Mouse (Mus musculus) testis, postnatal 14 days (tissue): Measurements from ENCODE around the gene 1700021F07Rik.

Experiments
- DNase-seq: peaks from one replicate; pipeline ENCODE4 v3.0.0; 2021; ENCODE audit warnings: low spot score

Gene 1700021F07Rik

DNA sequence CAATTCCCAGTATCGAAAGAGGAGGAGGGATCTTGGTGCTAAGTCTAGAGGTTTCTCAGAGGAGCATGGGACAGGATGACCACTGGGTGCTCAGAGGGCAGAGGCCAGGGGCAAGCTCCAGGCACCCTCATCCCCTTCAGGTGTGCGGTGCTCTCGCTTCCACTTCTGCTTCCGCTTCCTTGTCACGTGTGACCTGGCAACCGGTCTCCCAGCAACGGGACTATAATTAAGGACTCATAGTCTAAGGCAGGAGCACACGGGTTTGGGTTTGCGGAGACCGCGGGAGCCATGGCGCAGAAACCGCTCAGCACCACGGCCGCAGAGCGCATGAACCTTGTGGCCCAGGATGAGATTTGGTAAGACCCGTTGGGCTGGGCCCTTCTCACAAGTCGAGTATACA, at the start of gene 1700021F07Rik:
TSS of gene 1700021F07Rik (plus strand) at position 211 of the 400 bp plus-strand sequence.
- DNase-seq, result no peak

DNA sequence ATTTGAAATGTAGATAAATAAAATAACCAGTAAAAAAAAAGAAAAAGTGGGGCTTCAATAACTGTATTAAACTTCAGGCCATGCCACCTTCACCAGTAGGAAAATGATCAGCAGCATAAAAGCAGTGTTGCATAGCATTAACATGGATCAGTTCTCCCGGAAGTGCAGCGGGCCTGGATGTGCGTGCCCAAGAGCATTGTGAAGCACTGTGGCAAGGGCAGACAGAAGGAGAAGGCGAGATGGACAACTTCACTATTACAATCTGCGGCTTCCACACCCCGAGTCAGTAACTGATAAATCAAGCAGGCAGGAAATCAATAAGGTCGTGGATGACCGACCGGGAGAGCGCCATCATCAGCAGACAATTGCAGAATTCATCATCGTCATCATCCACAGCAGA, 49.2 kb upstream of the 1700021F07Rik start:
- DNase-seq, result no peak

DNA sequence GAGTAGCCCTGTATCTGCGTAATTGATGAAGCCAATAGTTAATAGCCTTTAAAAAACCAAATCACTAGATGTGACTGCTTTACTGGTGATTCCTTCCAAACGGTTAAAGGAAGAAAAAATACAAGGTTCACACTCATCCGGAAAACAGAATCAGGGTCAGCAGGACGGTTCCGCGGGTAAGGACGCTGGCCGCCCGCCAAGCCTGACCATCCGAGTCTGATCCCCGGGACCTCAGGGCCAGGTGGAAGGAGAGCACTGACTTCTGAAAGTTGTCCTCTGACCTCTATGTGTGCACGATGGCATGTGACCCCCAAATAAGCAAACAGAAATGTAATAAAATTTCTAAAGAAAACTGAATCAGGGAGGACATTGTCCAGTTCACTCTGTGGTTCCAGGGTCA, 43.3 kb upstream of the 1700021F07Rik start:
- DNase-seq, result no peak

DNA sequence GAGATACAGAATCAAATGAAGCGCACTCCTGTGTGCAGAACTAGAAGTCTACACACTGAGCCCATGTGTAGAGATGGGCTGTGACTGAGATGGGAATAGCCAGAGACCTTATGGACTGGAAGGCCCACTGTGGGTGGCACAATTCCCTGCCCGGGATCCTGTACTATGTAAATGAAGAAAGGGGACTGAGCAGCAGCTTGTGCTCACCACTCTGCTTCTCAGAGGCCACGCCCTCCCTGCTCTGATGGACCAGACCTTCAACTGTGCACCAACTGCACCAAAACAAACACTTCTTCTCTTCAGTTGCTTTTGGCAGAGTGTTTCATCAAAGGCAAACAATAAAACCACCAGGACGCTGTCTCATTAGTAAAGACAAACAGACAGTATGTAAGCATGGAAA, 37.9 kb upstream of the 1700021F07Rik start:
- no peak for DNase-seq

DNA sequence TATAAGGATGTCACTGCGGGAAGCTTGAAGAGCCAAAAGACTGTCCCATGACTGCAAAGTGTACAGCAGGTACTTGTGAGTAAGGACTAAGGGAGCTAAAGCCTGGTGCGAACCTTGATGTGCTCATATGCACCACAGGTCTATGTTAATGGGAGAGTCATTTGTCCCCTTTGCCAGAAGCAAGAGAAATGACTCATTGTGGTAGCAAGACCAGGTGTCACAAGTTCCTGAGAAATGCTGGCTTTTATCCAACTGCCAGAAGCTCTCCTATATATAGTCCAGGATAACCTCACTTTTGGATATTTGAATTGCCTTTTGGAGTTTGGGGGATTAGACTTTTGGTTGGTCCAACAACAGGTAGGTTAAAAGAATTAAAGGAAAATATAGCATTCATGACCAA, 22.8 kb upstream of the 1700021F07Rik start:
- no peak for DNase-seq

DNA sequence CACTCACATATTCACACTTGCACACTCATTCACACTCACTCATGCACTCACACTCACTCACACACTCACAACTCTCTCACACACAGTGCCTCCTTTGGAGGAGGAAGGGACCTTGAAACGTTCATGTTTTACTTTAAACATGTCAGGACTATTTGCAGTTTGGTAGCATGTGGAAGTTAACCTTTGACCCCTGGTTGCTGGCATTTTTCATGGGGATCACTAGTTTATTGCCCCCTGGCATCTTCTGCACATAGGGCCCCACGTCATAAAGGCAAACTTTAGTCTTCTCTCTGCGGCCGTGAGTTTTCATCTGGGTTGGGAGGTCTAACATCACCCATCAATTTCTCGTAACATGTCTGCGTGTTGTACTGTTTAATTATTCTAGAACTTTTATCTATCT, 8.4 kb upstream of the 1700021F07Rik start:
- no peak for DNase-seq

DNA sequence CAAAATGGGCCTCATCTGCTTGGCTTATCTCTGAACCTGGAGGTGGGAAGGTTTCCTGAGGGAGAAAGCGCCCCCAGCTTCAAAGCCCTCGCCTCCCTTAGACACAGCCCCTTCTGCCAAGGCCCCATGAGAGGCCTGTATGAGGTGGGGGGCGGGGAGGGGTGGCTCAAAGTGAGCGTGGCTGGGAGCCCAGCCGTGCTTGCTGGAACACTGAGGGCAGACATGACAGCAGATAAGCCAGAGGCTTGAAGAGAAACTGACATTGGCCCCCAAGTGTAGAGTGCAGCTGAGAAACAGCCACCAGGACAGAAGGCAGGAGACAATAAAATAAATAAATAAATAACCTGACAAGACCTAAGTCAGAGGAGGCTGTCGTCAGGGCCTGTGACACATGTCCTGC, 7.2 kb upstream of the 1700021F07Rik start:
- DNase-seq, result no peak

DNA sequence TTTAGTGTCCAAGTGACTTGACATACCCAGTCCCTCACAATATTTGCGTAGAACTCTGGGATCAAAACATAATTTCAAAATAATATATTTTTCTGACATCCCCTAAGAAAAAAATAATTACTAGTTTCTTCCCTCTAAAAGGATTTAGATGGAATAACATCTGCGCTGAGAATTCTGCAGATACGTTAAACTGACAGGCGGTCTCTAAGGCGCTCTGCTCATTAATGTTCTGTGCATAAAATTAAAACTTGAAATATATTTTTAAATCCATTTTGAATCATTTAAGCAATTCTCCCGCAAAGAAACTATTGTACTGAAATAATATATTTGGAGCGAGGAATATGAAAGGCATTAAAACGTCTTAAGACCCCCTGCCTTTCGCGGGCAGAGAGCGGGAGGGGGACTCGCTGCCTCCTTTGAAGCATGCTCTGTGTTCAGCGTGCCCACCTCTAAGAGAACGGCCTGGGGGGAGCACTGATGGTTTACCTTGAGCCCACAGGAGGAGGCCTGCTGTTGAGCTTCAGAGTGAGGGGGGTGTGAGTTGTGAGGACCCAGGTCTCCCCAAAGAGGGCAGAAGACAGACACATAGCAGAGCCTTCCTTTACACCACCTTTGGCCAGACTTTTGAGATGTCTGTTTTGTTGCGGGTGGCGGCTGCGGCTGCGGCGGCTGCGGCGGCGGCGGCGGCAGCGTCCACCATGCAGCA, 6.1 kb upstream of the 1700021F07Rik start:
- no peak for DNase-seq

DNA sequence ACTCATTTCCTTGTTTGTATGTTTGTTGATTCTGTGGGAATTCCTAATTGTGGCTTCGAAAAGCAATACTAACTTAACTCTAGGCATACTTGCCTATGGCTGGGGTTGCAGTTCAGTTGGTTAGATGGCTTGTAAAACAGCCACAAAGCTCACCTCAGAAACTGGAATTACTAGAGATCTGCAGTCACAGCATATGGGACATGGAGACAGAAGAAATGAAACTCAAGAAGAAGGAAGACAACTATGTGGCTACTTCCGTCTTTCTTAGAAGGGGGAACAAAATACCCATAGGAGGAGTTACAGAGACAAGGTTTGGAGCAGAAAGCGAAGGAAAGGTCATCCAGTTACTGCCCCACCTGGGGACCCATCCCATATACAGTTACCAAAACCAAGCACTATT, 6.1 kb downstream of the 1700021F07Rik start:
- DNase-seq, result no peak

DNA sequence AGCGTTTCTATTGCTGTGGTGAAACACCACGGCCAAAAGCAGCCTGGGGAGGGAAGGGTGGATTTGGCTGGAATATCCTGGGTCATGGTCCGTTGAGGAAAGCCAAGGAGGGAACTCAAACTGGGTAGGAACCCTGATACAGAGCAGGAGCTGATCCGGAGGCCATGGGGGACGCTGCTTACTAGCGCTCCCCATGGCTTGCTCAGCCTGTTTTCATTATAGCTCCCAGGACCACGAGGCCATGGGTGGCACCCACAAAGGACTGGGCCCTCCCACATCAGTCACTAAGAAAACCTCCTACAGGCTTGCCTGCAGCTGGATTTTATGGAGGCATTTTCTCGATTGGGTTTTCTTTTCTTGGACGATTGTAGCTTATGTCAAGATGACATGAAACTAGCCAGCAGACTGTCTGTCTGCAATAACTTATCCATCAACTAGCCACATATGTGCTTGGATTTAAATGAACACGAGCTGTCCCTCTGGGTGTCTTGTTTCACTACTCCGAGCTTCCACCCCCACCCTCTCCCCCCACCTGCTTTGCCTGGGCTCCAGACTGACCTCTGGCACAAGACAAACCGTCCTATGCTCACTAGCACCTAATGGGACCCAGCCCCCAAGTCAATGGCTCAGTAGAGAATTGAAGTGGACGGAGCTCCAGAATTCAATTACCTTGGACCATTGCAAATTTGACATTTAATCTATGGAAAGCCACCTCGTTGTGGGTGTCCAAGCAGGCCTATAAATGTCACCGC, 10.5 kb downstream of the 1700021F07Rik start:
- DNase-seq, result no peak

DNA sequence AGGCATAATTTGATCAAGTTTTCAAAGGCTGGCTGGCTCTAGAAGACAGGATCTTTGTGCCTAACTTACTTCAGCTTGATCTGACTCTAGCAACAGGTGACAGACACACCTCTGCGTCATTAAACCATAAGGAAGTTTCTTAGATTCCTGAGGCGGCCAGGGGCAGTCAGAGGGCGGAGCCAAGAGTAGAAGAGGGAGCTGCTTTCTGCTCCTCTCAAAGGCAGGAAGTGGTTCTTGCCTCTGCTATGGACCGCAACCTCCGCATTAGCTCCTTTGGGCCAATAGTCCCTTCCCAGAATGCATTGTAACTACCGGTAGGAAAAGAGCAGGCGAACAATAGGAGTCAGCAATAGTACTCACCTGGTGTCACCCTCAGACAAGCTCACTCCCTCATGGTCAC, 12.2 kb downstream of the 1700021F07Rik start:
- DNase-seq, result no peak

DNA sequence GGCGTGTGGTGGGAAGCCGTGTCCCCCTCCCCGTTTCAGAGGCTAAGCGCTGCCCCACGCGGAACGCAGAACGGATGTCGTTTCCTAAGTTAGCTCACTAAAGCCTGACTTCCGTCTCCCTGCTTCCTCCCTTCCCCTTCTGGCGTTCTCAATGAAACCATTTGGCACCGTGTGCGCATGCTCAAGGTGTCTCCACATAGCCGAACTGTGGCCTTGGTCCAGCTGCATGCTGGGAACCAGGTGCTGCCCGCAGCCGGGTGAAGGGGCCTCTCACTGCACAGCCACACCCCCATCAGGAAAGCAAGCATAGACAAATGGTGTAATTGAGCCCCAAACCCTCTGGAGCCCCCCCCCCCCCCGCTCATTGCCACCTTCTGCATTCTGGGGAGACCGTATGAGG, 13.0 kb downstream of the 1700021F07Rik start:
- no peak for DNase-seq

DNA sequence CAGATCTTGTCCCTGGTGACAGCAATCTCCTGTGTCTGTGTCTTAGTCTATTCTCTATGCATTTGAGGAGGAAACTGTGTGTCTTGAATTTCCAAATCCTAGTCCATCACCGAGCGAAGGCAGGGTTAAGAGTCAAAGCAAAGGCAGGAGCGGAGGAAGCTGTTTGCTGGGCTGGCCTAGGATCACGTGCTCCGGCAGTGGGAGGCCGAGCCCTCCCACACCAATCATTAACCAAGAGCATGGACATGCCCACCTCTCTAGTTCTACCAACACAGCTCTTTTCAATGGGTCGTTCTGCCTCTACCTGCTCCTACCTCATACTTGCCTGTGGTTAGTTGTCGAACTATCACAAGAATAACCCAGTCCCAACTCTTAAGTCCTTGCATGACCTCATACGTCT, 13.5 kb downstream of the 1700021F07Rik start:
- DNase-seq, result no peak

DNA sequence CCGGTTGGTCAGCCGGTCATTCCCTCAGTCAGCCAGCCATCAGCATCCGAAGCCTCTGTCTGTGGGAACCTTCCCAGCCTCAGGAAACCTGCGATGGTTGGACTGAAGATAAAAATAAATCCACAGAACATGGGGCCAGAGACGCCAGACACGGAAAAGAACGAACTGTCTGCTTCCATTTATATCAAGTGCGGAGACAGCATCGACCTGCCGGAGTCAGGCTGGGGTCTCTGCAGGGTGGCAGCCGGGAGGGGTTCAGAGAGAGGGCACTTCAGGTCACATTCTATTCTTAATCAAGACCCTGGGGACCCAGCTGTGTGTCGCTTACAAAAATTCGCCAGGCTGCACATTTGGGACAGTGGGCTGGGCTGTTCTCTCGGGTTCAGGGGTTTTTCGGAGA, 17.4 kb downstream of the 1700021F07Rik start:
- DNase-seq, result no peak

DNA sequence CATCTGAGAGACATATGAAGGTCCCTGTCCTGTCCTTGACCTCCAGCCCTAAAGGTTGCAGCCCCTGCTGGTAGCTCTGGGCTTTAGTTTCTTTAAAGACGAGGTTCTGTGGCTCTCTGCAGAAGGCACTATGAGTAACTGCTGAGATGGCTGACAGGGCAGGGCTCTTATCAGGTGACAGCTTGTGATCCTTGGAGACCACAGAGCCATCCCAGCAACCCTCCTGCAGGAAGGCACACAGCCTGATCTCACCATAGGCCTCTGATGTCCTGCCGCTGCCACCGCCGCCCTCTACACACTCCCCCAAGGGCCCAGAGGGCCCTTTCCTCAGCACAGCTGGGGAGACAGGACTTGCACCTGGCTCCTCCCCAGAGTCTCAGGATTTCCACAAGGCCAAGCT, 19.4 kb downstream of the 1700021F07Rik start:
- no peak for DNase-seq

DNA sequence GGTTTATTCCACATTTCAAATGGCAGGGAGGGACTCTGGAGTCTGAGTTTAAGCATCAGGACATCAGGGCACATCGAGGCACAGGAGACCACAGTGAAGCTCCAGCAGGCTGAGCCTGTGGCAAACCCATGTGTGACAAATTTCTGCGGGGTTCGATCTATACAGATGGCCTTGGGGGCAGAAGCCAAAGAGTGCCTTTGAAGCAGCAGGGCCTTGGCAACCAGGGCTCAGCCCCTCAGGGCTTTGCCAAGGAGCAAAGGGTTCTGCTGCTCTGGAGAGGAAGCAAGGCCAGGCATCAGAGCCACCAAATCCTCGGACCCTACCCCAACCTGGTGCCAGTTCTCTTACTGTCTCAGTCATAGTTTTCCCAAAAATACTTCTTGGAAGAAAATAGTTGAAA, 20.3 kb downstream of the 1700021F07Rik start:
- DNase-seq, result no peak

DNA sequence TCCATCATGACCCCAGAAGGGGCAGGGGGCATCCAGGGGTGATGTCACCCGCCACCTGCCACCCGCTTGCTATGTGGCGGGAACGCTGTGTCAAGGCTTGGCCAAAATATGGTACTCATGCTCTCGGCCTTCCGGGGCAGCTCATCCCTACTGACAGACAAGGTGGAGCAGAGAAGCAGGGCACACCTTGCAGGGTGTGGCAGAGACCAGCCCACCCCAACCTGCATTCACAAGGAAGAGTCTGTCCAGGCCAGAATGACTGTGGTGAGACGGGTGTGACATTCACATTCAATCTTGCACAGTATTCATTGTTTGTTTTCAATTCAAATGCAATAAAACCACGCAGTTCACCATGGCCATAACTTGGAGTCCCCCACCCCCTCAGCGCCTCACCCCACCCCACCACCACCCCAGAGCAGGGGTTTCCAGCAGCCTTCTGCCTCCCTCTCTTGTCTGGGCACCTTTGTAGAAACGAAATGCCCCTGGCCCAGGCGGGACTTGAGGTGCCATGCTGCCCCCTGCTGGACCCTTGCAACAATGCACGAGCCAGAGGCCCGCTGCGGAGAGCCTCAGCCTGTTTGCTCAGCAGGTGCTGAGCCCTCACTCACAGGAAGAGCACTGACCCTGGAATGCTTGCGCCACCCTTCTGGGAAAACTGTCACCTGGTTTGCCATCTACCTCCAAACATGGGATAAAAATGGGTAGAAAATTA, 23.8 kb downstream of the 1700021F07Rik start:
- peak; percentile 72 for DNase-seq

DNA sequence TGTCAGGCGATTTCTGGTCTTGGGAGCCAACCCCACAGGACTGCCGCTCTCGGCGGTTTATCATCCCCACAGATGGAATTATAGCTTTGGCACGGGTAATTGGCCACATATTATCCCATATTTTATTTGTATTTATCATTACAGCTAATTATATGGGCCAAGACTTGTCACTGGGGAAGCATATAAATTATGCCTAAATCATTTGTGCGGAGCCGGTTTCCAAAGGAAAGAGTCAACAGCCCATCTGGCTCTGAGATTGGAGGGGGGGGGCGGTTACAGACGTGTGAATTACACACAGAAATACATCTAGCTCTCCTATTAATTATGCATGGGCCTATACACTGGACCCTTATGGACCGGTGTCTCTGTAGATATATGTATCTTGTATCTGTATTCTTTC, 26.9 kb downstream of the 1700021F07Rik start:
- DNase-seq, result no peak

DNA sequence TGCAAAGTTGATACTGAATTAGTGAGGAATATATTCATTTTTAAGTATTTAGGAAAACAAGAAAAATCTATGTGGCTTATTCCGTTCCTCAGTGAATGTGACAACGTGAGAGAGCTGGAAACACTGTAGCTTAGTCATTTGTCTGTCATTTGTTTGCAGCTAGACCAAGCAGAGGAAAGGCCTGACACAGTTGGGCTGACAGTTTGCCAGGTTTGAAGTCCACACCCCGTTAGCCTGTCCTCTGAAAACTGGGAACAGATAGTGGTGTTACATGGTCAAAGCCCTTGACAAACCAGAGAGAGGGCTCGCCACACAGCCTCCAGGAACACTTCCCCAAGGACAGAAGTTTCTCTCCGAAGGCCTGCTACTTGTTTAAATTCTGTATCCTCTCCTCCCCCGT, 28.3 kb downstream of the 1700021F07Rik start:
- no peak for DNase-seq

DNA sequence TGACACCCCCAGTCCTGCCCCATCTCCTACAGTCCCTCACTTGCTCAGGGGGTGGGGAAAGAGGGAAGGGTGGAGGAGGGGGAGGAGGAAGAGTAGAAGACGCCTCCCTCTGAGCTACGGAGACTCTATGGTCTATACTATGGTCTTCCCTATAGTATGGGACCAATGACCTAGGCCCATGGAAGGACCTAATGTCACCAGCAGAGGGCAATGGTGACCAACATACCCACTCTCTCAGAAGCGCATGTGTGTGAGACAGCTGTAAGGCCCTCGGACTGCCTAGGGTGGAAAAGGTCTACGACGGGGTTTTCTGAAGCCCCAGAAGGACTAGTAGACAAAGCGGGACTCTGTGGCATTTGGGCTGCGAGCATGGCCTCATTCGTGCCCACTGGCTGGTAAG, 31.5 kb downstream of the 1700021F07Rik start:
- no peak for DNase-seq

DNA sequence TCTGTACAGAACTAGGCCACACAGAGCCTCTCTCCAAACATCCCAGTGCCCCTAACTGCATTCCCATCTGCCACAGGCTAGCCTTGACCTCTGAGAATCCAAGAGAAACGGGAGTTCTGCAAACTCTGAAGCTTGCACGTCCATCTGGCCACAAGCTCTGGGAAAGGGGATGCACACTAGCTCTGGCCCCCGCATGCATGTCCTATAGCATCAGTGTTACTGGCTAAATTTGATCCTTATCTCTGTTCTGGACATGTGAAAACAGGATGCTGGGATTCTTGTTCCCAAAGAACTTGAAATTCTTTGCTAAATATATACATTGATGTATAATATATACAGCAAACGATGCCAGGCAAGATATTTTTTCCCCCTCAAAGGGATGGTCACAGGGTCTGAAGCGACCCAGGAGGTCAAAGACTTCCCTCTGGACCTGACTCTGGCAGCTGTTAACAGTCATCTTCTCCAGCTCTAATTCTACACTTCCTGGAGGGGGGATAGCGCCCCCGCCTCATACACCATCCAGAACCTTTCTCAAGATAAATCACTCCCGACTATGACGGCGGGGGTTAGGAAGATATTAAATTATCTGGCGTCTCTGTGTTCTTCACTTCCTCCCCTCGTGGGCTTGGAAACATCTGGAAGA, 36.5 kb downstream of the 1700021F07Rik start:
- DNase-seq, result no peak

DNA sequence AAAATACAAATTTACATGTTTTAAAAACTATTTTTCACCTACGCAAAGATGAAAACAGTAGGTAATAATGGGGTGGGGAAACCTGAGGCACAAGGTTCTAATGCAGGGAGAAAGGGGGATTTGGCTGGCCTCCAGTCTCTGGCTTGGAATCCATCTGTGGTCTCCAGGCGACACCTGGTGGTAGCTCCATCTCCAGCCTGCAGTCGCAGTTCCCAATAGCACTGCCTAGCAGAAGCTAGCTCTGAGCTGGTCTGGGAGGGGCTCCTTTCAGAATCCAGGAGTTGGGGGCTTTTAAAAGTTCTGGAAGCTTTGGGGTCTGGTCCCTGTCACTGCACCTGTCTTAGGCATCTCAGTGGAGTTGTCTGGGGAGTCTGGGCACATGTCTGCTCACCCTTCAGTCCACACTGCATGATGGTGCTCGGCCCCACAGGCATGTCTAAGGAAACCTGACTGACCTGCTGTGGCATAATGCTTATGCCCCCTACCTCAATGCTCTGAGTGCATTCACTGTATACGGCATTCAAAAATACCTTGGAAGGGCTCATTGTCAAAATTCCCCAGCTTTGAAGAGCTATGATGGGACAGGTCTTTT, 39.6 kb downstream of the 1700021F07Rik start:
- DNase-seq, result no peak
